Mouse (Mus musculus) left cerebral cortex, adult 18-20 months (tissue): ENCODE data around the gene Cab39l. TPM values are rescaled to one million over a fixed set of nuclear protein-coding genes. Genes with fewer than 3 reads are reported as not detected.

Source experiments
- DNase-seq, 2 experiments: peaks; one replicate each; pipeline ENCODE4 v3.0.0; 2021 to 2022; ENCODE audit warnings: low spot score in 2 of 2, mixed read lengths in 1 of 2
- total RNA-seq, 2 experiments: library from RNA; stranded (reverse); gene quantifications; 2 replicates each; pipeline ENCODE4 v1.2.3; 2021

Cab39l gene
- total RNA-seq, 2 experiments from 2014 or later: 27.1 to 27.7 TPM

DNA sequence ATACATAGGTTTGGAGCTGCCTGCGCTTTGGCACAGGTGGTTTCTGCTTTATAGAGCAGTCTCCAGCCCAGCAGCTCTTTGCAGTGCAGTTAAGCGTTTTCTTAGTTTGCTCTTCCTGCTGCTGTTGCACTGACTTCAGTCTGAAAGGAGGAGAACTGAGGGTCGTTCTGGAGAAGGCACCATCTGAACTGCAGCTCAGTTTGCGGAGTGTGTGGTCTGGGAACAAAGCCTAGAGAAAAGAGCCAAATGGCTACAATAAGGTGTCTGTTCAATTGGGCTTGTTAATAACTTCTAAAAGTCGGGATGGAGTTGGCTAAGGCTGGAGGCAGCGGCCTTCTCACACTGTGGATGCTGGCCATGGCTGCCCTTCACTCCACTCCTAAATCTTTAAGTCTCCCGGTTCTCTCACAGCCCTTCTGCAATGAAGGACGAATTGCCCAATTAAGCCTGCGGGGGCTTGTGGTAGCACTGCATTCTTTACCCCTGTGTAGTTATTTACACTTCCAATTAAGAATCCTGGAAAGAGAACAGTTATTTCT lies 186.4 kb downstream of the Cab39l start:
- DNase-seq: no peak

DNA sequence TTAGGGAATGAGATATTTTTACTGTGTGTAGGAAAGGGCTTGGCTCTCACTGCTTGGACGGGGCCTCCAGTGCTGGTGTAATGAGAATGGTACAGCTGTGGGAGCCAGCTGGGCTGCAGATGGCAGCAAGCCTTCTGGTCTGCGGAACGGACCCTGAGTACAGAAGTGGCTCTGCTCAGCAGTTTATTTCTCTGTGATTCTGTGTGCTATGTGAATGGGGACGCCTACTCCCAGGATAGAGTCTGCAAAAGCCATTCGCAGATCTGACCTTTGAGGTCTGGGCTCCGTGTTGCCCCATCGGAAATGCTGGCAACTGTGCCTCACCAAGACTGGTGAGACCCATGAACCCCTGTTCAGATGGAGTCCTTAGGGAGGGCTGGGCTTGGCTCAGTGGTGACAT lies 187.1 kb downstream of the Cab39l start:
- DNase-seq: peak in 1 of 2 experiments; percentile 25

DNA sequence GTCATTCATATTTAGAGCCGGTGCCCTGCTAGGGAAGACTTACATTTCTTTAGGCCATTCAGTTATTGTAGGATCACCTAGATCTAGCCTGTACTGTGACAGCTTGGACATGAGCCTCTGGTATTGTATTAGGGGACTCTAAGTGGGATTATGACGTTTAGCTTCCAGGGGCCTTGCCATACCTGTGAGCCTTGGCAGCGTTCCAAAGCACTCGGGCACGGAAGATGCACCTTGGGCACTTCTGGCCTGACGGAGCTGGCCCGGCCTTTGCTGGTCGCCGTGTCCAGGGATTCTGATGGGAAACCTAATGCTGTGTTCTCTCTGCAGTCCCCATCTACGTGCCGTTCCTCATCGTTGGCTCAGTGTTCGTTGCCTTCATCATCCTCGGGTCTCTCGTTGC lies 188.5 kb downstream of the Cab39l start:
- no peak for DNase-seq

GRCm38 (mm10) chr14:59630096-59630495 lies 189.3 kb downstream of the Cab39l start:
- DNase-seq: no peak

DNA sequence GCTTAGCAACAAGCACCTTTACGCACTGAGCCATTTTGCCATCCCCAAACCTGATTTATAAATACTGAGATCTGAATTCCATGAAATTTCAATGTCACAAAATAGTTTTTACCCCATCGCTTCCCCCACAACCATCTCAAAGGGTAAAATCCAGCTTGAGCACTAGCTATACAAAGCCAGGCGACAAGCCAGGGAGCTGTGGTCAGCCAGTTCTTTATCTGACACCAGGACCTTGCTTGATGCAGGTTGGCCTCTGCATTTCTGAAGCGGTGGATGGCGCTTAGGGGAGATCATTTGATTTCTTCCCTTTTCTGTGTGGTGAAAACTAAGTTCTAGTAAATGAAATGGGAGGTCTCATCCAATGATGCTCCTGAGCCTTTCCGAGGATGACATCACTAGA lies 191.3 kb downstream of the Cab39l start:
- DNase-seq: no peak

DNA sequence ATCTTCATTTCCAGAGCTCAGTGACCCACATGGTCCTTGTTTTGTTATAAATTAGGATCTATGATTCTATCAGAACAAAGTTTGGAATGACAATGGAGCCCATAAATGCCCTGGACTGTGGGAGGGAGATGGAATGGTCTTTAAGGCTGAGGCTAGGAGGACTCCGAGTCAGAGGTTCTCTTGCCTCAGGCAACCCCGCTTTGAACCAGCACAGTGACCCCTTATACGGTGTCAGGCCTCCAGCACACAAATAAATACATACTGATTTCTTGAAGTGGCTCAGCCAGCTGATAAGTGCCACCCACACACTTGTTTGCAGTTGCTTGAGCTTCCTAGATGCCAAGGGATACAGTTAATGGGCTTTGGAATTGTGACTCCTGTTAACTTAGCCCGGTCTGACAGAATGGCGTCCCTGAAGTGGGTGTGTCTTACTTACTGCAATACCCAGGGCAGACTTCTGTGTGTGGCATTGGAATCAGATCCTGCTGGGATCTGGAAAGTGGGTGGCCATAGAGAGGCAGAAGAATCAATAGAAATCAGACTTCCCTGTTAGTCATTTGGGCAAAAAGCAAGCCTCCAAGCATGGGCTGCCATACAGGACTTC lies 192.6 kb downstream of the Cab39l start:
- no peak for DNase-seq

- DNase-seq: no peak
These were observed 193.2 kb downstream of the Cab39l start for GRCm38 (mm10) chr14:59633988-59634387.

Other genes starting within 250 kb of the Cab39l start
- 10 to 100 TPM; 31.1 to 32.0 TPM for gene Rcbtb1, start 239.8 kb upstream of the Cab39l start, total RNA-seq
- gene Gm6904, start 180.8 kb upstream of the Cab39l start, total RNA-seq: not detected
- gene Phf11a, start 143.4 kb upstream of the Cab39l start, total RNA-seq: not detected
- gene Phf11b, start 99.6 kb upstream of the Cab39l start, total RNA-seq: under 1 TPM; 0.60 to 0.82 TPM
- gene Phf11d, start 75.5 kb upstream of the Cab39l start, total RNA-seq: under 1 TPM; 0.81 to 0.84 TPM
- gene Phf11c, start 45.6 kb upstream of the Cab39l start, total RNA-seq: under 1 TPM; 0.28 to 0.37 TPM
- gene Setdb2, start 88 bp upstream of the Cab39l start, total RNA-seq: 1 to 10 TPM; 4.9 to 7.1 TPM
- 10 to 100 TPM; 66.5 to 69.9 TPM for gene Cdadc1, start 157.0 kb downstream of the Cab39l start, total RNA-seq
- 1 to 10 TPM; 3.0 to 4.8 TPM for gene Shisa2, start 184.3 kb downstream of the Cab39l start, total RNA-seq